Mouse (Mus musculus) thymus, adult 2 months (tissue): ENCODE results near the gene Hemgn. TPM values are rescaled to one million over a fixed set of nuclear protein-coding genes. Genes with fewer than 3 reads are reported as not detected.

ENCODE experiments used
- DNase-seq: peaks from one replicate; pipeline ENCODE4 v3.0.0; 2021
- H3K27ac ChIP-seq: fragments of 200-500 bp; 2 replicates; pipeline ENCODE4 v1.5.1; 2012; ENCODE audit warnings: low read length, control low read depth; ENCODE audit not compliant: control insufficient read depth, insufficient read depth
- H3K27me3 ChIP-seq: fragments of 200-500 bp; 2 replicates; pipeline ENCODE4 v1.6.1; 2012; ENCODE audit warnings: mild to moderate bottlenecking, low read length, moderate library complexity, mixed read lengths; ENCODE audit not compliant: control insufficient read depth, insufficient read depth
- H3K36me3 ChIP-seq: fragments of 200-500 bp; 2 replicates; pipeline ENCODE4 v1.6.1; 2012; ENCODE audit warnings: mild to moderate bottlenecking, low read length, moderate library complexity; ENCODE audit not compliant: control insufficient read depth, insufficient read depth
- H3K4me1 ChIP-seq: fragments of 200-500 bp; replicated peaks from 2 replicates; pipeline ENCODE4 v1.6.1; 2012; ENCODE audit warnings: low read length; ENCODE audit not compliant: control insufficient read depth, insufficient read depth
- H3K4me3 ChIP-seq: fragments of 200-500 bp; 2 replicates; pipeline ENCODE4 v1.5.1; 2012; ENCODE audit warnings: mild to moderate bottlenecking, low read length, control low read depth, moderate library complexity; ENCODE audit not compliant: control insufficient read depth, insufficient read depth
- CTCF ChIP-seq: fragments of 200-500 bp; IDR thresholded peaks from 2 replicates; pipeline ENCODE4 v1.5.1; 2012; ENCODE audit warnings: mild to moderate bottlenecking, control low read depth, low read length, moderate library complexity, borderline replicate concordance; ENCODE audit not compliant: control insufficient read depth, poor library complexity, insufficient read depth; ENCODE audit errors: extremely low read depth
- POLR2A ChIP-seq: fragments of 200-500 bp; IDR thresholded peaks from 2 replicates; pipeline ENCODE4 v1.6.1; 2012; ENCODE audit warnings: mild to moderate bottlenecking, low read length, control low read depth, moderate library complexity; ENCODE audit not compliant: control insufficient read depth, poor library complexity, insufficient read depth; ENCODE audit errors: extremely low read depth
- WGBS: fragments of 180-500 bp; shearing (Covaris S2); methylation state at CpG from one replicate; pipeline ENCODE4 v1.1.7; 2018; 5-methylcytosine and 5-hydroxymethylcytosine counted together
- polyA plus RNA-seq: library from polyadenylated mRNA; depleted of rRNA; stranded (reverse); fragments of >200 nt; gene quantifications from 2 replicates; pipeline ENCODE4 v1.2.3, GENCODE M21; 2012

The Hemgn gene
- polyA plus RNA-seq, 1 experiment = 0.93 TPM

- H3K36me3 ChIP-seq = no peaks in the 10 kb centered on the region; the same call in 1 of the 2 replicates
- H3K27ac ChIP-seq = peak overlapping the region; percentile 91
- TF ChIP-seq CTCF = no peak
- TF ChIP-seq POLR2A = no peak
- peak; percentile 57 for DNase-seq
- H3K4me1 ChIP-seq = peaks cover 42% of the 10 kb centered on the region
- H3K4me3 ChIP-seq = peak overlapping the region; percentile 100
- H3K27me3 ChIP-seq = no peaks in the 10 kb centered on the region
- WGBS = under 1% methylated on average over 19 of the region's 19 CpGs
These were observed 39.2 kb upstream of the Hemgn start for GRCm38 (mm10) chr4:46452481-46452850.

GRCm38 (mm10) chr4:46451758-46452480, 38.6 kb upstream of the Hemgn start:
- Histone ChIP-seq H3K27ac (peak overlapping the region; percentile 91), H3K36me3 (no peaks in the 10 kb centered on the region; the same call in 1 of the 2 replicates), H3K27me3 (no peaks in the 10 kb centered on the region), H3K4me1 (peaks cover 43% of the 10 kb centered on the region), H3K4me3 (peak overlapping the region; percentile 100)
- DNase-seq = peak; percentile 72
- TF ChIP-seq POLR2A = 0 out of 2 replicates have a peak, but pooled peaks have one; percentile 23
- TF ChIP-seq CTCF = no peak
- WGBS = under 1% methylated on average over 106 of the region's 111 CpGs

DNA sequence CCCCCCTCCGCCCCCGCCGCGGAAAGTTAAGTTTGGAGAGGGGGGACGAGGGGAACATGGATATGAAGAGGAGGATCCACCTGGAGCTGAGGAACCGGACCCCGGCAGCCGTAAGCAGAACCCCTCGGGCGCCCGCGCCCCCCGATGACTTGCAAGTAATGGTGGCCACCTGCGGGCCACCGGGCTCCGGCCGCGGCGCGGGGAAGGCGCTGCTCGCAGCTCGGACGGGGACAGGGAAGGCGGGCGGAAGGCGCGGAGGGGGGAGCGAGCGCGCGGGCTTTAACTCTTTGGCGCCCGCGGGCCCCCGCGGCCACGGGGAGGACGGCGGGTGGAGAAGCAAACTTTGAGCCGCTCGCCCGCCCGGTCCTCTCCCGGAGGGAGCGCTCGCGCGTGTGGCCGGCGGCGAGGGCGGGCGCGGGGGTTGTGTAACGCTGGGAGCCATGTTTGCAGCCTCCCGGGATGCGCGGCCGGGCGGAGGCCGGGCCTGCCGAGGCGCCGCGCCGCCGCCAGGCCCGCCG, 38.0 kb upstream of the Hemgn start:
- peak overlapping the region; percentile 91 for H3K27ac ChIP-seq
- peak; percentile 78 for DNase-seq
- TF ChIP-seq POLR2A (peak; percentile 12; the same call in 1 of the 2 replicates), CTCF (no peak)
- WGBS = 1% methylated on average over 63 of the region's 70 CpGs
- peaks cover 44% of the 10 kb centered on the region for H3K4me1 ChIP-seq
- no peaks in the 10 kb centered on the region for H3K27me3 ChIP-seq
- no peaks in the 10 kb centered on the region; the same call in 1 of the 2 replicates for H3K36me3 ChIP-seq
- peak overlapping the region; percentile 100 for H3K4me3 ChIP-seq

- DNase-seq = peak; percentile 95
- peak within 1 kb of the TSS; percentile 91 for H3K27ac ChIP-seq
- H3K4me1 ChIP-seq = peaks cover 48% of the 10 kb centered on the region
- no peaks in the 10 kb centered on the region for H3K27me3 ChIP-seq
- under 1% methylated on average over 65 of the region's 66 CpGs for WGBS
- peak within 1 kb of the TSS; percentile 100 for H3K4me3 ChIP-seq
- peak; percentile 68 for TF ChIP-seq CTCF
- TF ChIP-seq POLR2A = 0 out of 2 replicates have a peak, but pooled peaks have one; percentile 39
- H3K36me3 ChIP-seq = no peaks in the 10 kb centered on the region
These were observed 37.3 kb upstream of the Hemgn start, which contains the start of gene Anp32b for GRCm38 (mm10) chr4:46450519-46451131. TSS of gene Anp32b (plus strand) at chr4:46450902.

- TF ChIP-seq POLR2A = no peak
- no peak for TF ChIP-seq CTCF
- H3K36me3 ChIP-seq = no peaks in the 10 kb centered on the region
- peak overlapping the region; percentile 100 for H3K4me3 ChIP-seq
- WGBS = 49% methylated on average over 7 of the region's 7 CpGs
- peaks cover 50% of the 10 kb centered on the region for H3K4me1 ChIP-seq
- no peaks in the 10 kb centered on the region for H3K27me3 ChIP-seq
- DNase-seq = no peak
- H3K27ac ChIP-seq = peak overlapping the region; percentile 62
These were observed 36.8 kb upstream of the Hemgn start for GRCm38 (mm10) chr4:46450020-46450518.

DNA sequence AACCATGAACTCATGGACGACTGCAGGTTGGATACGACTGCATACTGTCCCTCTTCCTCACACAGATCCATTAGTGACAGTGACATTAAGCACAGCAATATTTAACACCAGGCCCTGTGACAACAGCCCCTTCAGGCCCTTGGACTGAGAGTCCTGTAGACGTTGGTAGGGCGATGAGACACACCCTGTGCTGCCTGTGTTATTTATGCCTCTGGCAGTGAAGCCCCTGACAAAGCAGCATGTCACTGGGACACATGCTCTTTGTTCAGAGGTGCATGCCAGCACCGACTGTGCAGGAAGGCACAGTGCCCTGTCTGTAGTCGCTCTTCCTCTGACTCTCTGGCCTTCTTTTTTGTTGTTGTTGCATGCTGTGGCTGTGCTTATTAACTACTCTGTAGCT, 35.6 kb upstream of the Hemgn start:
- Histone ChIP-seq H3K27me3 (no peaks in the 10 kb centered on the region), H3K4me3 (no peak overlapping the region), H3K27ac (peak overlapping the region; percentile 69), H3K36me3 (no peaks in the 10 kb centered on the region), H3K4me1 (peaks cover 46% of the 10 kb centered on the region)
- WGBS = 49% methylated on average over 6 of the region's 6 CpGs
- TF ChIP-seq CTCF (no peak), POLR2A (no peak)
- DNase-seq = peak; percentile 46
